Mouse (Mus musculus): ENCODE data around the gene Golga4.

- TF ChIP-seq CTCF (IDR thresholded peaks at IDR 0.05; ENCODE audit: borderline replicate concordance, insufficient read depth, low read length) (no peak), POLR2A (IDR thresholded peaks at IDR 0.05; ENCODE audit: low read depth, low read length) (no peak)
Observed at GRCm38 (mm10) chr9:118602576-118602975, 96.5 kb downstream of the Golga4 start.
